Mouse (Mus musculus) layer of hippocampus, adult 11-12 months (tissue): Measurements from ENCODE around the gene Trank1.
A peak's percentile ranks its signal among the peaks of the same experiment; 100 is the strongest.

ENCODE experiments used
- DNase-seq: peaks from one replicate; pipeline ENCODE4 v3.0.0; 2022; ENCODE audit warnings: low spot score

Gene Trank1

GRCm38 (mm10) chr9:111311031-111311842 is at the start of gene Trank1:
Trank1 (plus strand) TSS chr9:111311739.
- no peak for DNase-seq

GRCm38 (mm10) chr9:111267998-111268397 is 43.5 kb upstream of the Trank1 start:
- DNase-seq: no peak

GRCm38 (mm10) chr9:111270606-111271005 is 40.9 kb upstream of the Trank1 start:
- no peak for DNase-seq

- no peak for DNase-seq
Measured at GRCm38 (mm10) chr9:111271056-111271433, 40.5 kb upstream of the Trank1 start.

- DNase-seq: peak; percentile 98
Measured at GRCm38 (mm10) chr9:111271434-111272160, 39.9 kb upstream of the Trank1 start, which contains the start of the genes Mlh1 and Epm2aip1. Mlh1 (minus strand) TSS chr9:111271791. Epm2aip1 (plus strand) TSS chr9:111271929.

- peak; percentile 24 for DNase-seq
Measured at GRCm38 (mm10) chr9:111272356-111272755, 39.2 kb upstream of the Trank1 start.

- DNase-seq: no peak
Measured at GRCm38 (mm10) chr9:111272996-111273785, 38.3 kb upstream of the Trank1 start.

- no peak for DNase-seq
Measured at GRCm38 (mm10) chr9:111273958-111274357, 37.6 kb upstream of the Trank1 start.

GRCm38 (mm10) chr9:111275156-111275555 is 36.4 kb upstream of the Trank1 start:
- DNase-seq: no peak

GRCm38 (mm10) chr9:111285061-111285460 is 26.5 kb upstream of the Trank1 start:
- no peak for DNase-seq

GRCm38 (mm10) chr9:111285676-111286075 is 25.9 kb upstream of the Trank1 start:
- DNase-seq: no peak

GRCm38 (mm10) chr9:111286468-111286867 is 25.1 kb upstream of the Trank1 start:
- no peak for DNase-seq

- DNase-seq: no peak
Measured at GRCm38 (mm10) chr9:111287956-111288355, 23.6 kb upstream of the Trank1 start.

- DNase-seq: no peak
Measured at GRCm38 (mm10) chr9:111289294-111289831, 22.2 kb upstream of the Trank1 start.

GRCm38 (mm10) chr9:111289832-111290339 is 21.7 kb upstream of the Trank1 start:
- DNase-seq: peak; percentile 97

GRCm38 (mm10) chr9:111290539-111291100 is 20.9 kb upstream of the Trank1 start:
- no peak for DNase-seq

GRCm38 (mm10) chr9:111293234-111293633 is 18.3 kb upstream of the Trank1 start:
- DNase-seq: no peak

- no peak for DNase-seq
Measured at GRCm38 (mm10) chr9:111294911-111295310, 16.6 kb upstream of the Trank1 start.

GRCm38 (mm10) chr9:111295323-111295722 is 16.2 kb upstream of the Trank1 start:
- no peak for DNase-seq

- no peak for DNase-seq
Measured at GRCm38 (mm10) chr9:111296433-111296832, 15.1 kb upstream of the Trank1 start.

GRCm38 (mm10) chr9:111298606-111299005 is 12.9 kb upstream of the Trank1 start:
- no peak for DNase-seq
